Mouse (Mus musculus) neutrophil, adult 65 days (primary cell): ENCODE measurements around the gene Klhdc4. TPM values are rescaled to one million over a fixed set of nuclear protein-coding genes. Genes with fewer than 3 reads are reported as not detected.

Experiments used
- total RNA-seq: library from RNA; stranded (reverse); gene quantifications from 2 replicates; pipeline ENCODE4 v1.2.4, GENCODE M21; 2023

Gene Klhdc4
- 62.7 and 95.6 TPM in 2 replicates for total RNA-seq

GRCm38 (mm10) chr8:121829048-121829776, at the start of gene Klhdc4:
TSS of gene Klhdc4 (minus strand) at chr8:121829569.

Other genes starting within 250 kb of the Klhdc4 start
- gene Map1lc3b, start 239.2 kb downstream of the Klhdc4 start, total RNA-seq: 441 and 453 TPM in 2 replicates
- 0.07 and 0.16 TPM in 2 replicates for gene Zcchc14, start 176.7 kb downstream of the Klhdc4 start, total RNA-seq
- gene Jph3, start 99.9 kb downstream of the Klhdc4 start, total RNA-seq: 0.16 TPM in 1 of 2 replicates, not detected in the other
- gene Slc7a5, start 78.1 kb upstream of the Klhdc4 start, total RNA-seq: 16.0 and 19.5 TPM in 2 replicates
- not detected in 2 replicates for gene Car5a, start 115.3 kb upstream of the Klhdc4 start, total RNA-seq
- 29.4 and 48.3 TPM in 2 replicates for gene Banp, start 120.2 kb upstream of the Klhdc4 start, total RNA-seq